Mouse (Mus musculus) neural tube, embryonic 13.5 days (tissue): ENCODE results near the gene Ubr4. TPM values are rescaled to one million over a fixed set of nuclear protein-coding genes. Genes with fewer than 3 reads are reported as not detected.

Experiments
- ATAC-seq: fragments of 200-750 bp; cut with Nextera tagmentation; 2 replicates; pipeline ENCODE4 v1.8.0; 2017; ENCODE audit warnings: low read depth, mild to moderate bottlenecking, moderate TSS enrichment, moderate library complexity
- H3K27ac ChIP-seq: fragments of 300-500 bp; sonication (generic); replicated peaks from 2 replicates; pipeline ENCODE4 v1.5.1; 2015; ENCODE audit warnings: moderate library complexity, mild to moderate bottlenecking, inconsistent platforms
- H3K27me3 ChIP-seq: fragments of 300-500 bp; sonication (generic); 2 replicates; pipeline ENCODE4 v1.6.1; 2015; ENCODE audit warnings: mild to moderate bottlenecking, inconsistent platforms
- H3K36me3 ChIP-seq: fragments of 300-500 bp; sonication (generic); 2 replicates; pipeline ENCODE4 v1.6.1; 2015; ENCODE audit warnings: mild to moderate bottlenecking, inconsistent platforms
- H3K4me1 ChIP-seq: fragments of 300-500 bp; sonication (generic); replicated peaks from 2 replicates; pipeline ENCODE4 v1.6.1; 2015; ENCODE audit warnings: inconsistent platforms
- H3K4me2 ChIP-seq: fragments of 300-500 bp; sonication (generic); 2 replicates; pipeline ENCODE4 v1.6.1; 2015; ENCODE audit warnings: inconsistent platforms, mild to moderate bottlenecking, moderate library complexity
- H3K4me3 ChIP-seq: fragments of 300-500 bp; sonication (generic); 2 replicates; pipeline ENCODE4 v1.5.1; 2015; ENCODE audit warnings: mild to moderate bottlenecking, inconsistent platforms
- H3K9ac ChIP-seq: fragments of 300-500 bp; sonication (generic); 2 replicates; pipeline ENCODE4 v1.6.1; 2015; ENCODE audit warnings: moderate library complexity, mild to moderate bottlenecking, inconsistent platforms
- H3K9me3 ChIP-seq: fragments of 300-500 bp; sonication (generic); 2 replicates; pipeline ENCODE4 v1.6.1; 2016; ENCODE audit warnings: inconsistent platforms
- WGBS: fragments of 180-500 bp; shearing (Covaris S2); methylation state at CpG from one replicate; pipeline ENCODE4 v1.1.7; 2015; 5-methylcytosine and 5-hydroxymethylcytosine counted together
- polyA plus RNA-seq: library from polyadenylated mRNA; unstranded; fragments of >200 nt; fragmentation: Nextera tagmentation; extraction: Ambion mirVana; gene quantifications from 2 replicates; pipeline ENCODE4 v1.2.1, GENCODE M21; 2015

The Ubr4 gene
- polyA plus RNA-seq = 74.8 and 82.5 TPM in 2 replicates

- Histone ChIP-seq H3K36me3 (peaks cover 55% of the 10 kb centered on the region), H3K4me1 (peaks cover 27% of the 10 kb centered on the region)
- whole genome bisulfite sequencing = under 1% methylated on average over 64 of the region's 64 CpGs
These were observed at the start of gene Ubr4, which contains the start of the genes Mrto4 and Emc1 for GRCm38 (mm10) chr4:139351931-139352711. Ubr4 (plus strand) TSS chr4:139352609. Mrto4 (minus strand) TSS chr4:139352576. Emc1 (plus strand) TSS chr4:139352587.

GRCm38 (mm10) chr4:139305521-139305920 is 46.9 kb upstream of the Ubr4 start:
- Histone ChIP-seq H3K27ac (no peak overlapping the region), H3K27me3 (no peaks in the 10 kb centered on the region), H3K4me1 (peaks cover 14% of the 10 kb centered on the region), H3K9ac (no peak overlapping the region), H3K4me2 (no peak overlapping the region), H3K4me3 (no peak overlapping the region), H3K36me3 (peaks cover 44% of the 10 kb centered on the region), H3K9me3 (no peaks in the 10 kb centered on the region)
- no peak for ATAC-seq
- WGBS = 97% methylated on average over 3 of the region's 3 CpGs

More at GRCm38 (mm10) chr4:139351931-139352711, at the start of gene Ubr4, which contains the start of the genes Mrto4 and Emc1:
- peak within 1 kb of the TSS; percentile 97 for H3K4me2 ChIP-seq
- peak within 1 kb of the TSS; percentile 95 for H3K9ac ChIP-seq
- H3K4me3 ChIP-seq = peak within 1 kb of the TSS; percentile 85
- peak; percentile 95 for ATAC-seq
- H3K27ac ChIP-seq = peak within 1 kb of the TSS; percentile 98
- H3K27me3 ChIP-seq = no peaks in the 10 kb centered on the region
- no peaks in the 10 kb centered on the region for H3K9me3 ChIP-seq

DNA sequence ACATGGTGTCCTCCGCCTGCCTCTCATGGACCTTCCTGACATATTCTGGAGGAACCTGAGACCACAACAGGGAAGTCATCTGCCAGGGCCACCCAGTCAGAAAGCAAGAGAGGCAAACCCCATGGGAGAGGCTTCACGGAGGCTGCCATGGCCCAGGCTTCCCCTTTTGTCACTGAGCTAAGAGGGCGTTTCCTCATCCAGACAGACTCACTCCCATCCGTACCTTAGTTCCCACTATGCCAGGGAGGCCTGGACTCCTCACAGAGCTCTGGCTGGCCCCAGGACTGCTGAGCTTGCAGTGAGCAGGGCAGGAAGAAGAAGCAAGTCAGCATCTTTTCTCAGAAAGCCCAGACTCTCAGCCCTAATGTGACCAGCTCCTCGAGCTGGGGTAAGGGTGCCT is 44.5 kb upstream of the Ubr4 start:
- 84% methylated on average over 5 of the region's 5 CpGs for WGBS
- 0 out of 2 replicates have a peak, but pooled peaks cover 5% of the 10 kb centered on the region for H3K27me3 ChIP-seq
- H3K4me3 ChIP-seq = no peak overlapping the region
- H3K9ac ChIP-seq = no peak overlapping the region
- H3K9me3 ChIP-seq = no peaks in the 10 kb centered on the region
- H3K4me2 ChIP-seq = no peak overlapping the region
- peaks cover 26% of the 10 kb centered on the region for H3K4me1 ChIP-seq
- no peak for ATAC-seq
- peaks cover 27% of the 10 kb centered on the region for H3K36me3 ChIP-seq
- no peak overlapping the region for H3K27ac ChIP-seq

DNA sequence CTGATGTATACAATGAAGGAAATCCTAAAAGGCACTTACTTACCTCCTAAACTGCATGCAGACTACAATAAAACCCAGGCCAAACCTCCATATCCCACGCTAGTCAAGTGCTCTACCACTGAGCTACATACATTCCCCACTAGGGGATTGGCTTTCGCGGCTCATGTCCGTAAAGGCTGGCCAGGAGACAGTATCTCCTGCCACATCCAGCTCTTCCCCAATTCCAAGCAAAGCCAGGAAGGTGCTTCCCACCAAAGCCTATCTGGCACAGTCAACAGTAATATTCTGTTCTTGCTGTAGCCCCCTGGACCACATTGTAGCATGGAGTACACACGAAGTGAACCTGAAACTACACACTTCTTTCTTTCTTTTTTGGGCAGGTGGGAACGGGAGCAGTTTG is 42.8 kb upstream of the Ubr4 start:
- Histone ChIP-seq H3K4me3 (peak overlapping the region; percentile 82), H3K36me3 (peaks cover 28% of the 10 kb centered on the region), H3K4me1 (peaks cover 26% of the 10 kb centered on the region), H3K27me3 (0 out of 2 replicates have a peak, but pooled peaks cover 5% of the 10 kb centered on the region), H3K9me3 (no peaks in the 10 kb centered on the region), H3K27ac (no peak overlapping the region), H3K4me2 (peak overlapping the region; percentile 92), H3K9ac (peak overlapping the region; percentile 88)
- ATAC-seq = no peak
- 18% methylated on average over 6 of the region's 6 CpGs for WGBS

DNA sequence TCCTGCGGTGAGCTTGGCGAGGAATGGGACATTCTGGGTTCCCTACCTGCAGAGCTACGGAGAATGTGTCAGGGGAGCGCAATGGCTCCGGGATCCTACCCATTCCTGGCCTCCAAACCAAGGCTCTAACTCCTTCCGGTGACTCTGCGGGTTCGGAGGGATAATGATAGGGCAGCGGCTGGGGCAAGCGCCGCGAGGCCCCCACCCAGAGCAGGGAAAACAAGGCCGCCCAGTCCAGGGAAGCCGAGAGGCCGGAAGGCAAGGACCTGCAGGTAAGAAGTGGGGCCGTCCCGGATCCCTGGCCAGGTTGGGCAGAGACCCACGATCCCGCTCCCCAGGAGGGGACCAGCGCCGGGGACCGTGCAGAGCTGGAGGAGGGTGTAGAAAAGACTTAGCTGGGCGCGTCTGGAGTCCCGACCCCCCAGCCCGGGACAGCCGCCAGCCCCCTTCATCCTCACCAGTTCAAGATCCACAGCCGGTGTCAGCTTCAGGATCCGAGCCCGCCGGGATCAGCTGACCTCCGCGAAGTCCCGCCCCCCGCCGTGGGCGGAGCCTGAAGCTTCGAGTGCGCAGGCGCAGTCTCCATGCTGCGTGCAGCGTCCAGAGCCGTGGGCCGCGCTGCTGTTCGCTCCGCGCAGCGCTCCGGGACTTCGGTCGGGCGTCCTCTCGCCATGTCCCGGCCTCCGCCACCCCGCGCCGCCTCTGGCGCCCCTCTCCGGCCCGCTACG is 42.1 kb upstream of the Ubr4 start, which contains the start of the genes Pqlc2 and Akr7a5:
TSS of gene Pqlc2 (minus strand) at position 538 of the 728 bp plus-strand sequence.
TSS of gene Akr7a5 (plus strand) at position 574 of the 728 bp plus-strand sequence.
- peak within 1 kb of the TSS; percentile 82 for H3K4me3 ChIP-seq
- peak; percentile 89 for ATAC-seq
- H3K36me3 ChIP-seq = peaks cover 28% of the 10 kb centered on the region
- peak within 1 kb of the TSS; percentile 92 for H3K4me2 ChIP-seq
- no peaks in the 10 kb centered on the region for H3K9me3 ChIP-seq
- peaks cover 26% of the 10 kb centered on the region for H3K4me1 ChIP-seq
- H3K27ac ChIP-seq = peak within 1 kb of the TSS; percentile 76
- H3K27me3 ChIP-seq = 0 out of 2 replicates have a peak, but pooled peaks cover 5% of the 10 kb centered on the region
- H3K9ac ChIP-seq = peak within 1 kb of the TSS; percentile 88
- WGBS = under 1% methylated on average over 63 of the region's 63 CpGs

GRCm38 (mm10) chr4:139310899-139311701 is 41.3 kb upstream of the Ubr4 start:
- Histone ChIP-seq H3K27me3 (0 out of 2 replicates have a peak, but pooled peaks cover 5% of the 10 kb centered on the region), H3K4me1 (peaks cover 26% of the 10 kb centered on the region), H3K4me3 (peak overlapping the region; percentile 82), H3K9me3 (no peaks in the 10 kb centered on the region), H3K27ac (peak overlapping the region; percentile 76), H3K9ac (peak overlapping the region; percentile 88), H3K36me3 (peaks cover 30% of the 10 kb centered on the region), H3K4me2 (peak overlapping the region; percentile 92)
- peak; percentile 10; the same call in 1 of the 2 replicates for ATAC-seq
- under 1% methylated on average over 52 of the region's 53 CpGs for WGBS

GRCm38 (mm10) chr4:139311707-139312106 is 40.7 kb upstream of the Ubr4 start:
- H3K27ac ChIP-seq = no peak overlapping the region
- 18% methylated on average over 14 of the region's 14 CpGs for WGBS
- peak overlapping the region; percentile 82 for H3K4me3 ChIP-seq
- H3K9ac ChIP-seq = peak overlapping the region; percentile 88
- H3K4me2 ChIP-seq = peak overlapping the region; percentile 92
- H3K4me1 ChIP-seq = peaks cover 26% of the 10 kb centered on the region
- no peaks in the 10 kb centered on the region for H3K9me3 ChIP-seq
- peaks cover 27% of the 10 kb centered on the region for H3K36me3 ChIP-seq
- 0 out of 2 replicates have a peak, but pooled peaks cover 5% of the 10 kb centered on the region for H3K27me3 ChIP-seq
- no peak for ATAC-seq

DNA sequence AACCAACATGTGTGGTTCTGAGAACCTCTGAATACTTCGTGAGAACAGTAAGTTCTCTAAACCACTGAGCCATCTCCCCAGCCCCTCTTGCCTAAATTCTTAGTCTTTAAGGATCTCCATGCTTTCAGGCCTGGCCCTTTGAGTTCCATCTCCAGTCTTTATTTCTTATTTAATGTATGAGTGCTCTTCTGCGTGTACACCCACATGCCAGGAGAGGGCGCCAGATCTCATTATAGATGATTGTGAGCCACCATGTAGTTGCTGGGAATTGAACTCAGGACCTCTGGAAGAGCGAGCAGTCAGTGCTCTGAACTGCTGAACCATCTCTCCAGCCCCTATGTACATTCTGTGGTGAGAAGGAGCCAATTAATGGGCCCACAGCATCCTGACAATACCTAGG is 39.8 kb upstream of the Ubr4 start:
- Histone ChIP-seq H3K27me3 (0 out of 2 replicates have a peak, but pooled peaks cover 5% of the 10 kb centered on the region), H3K4me2 (no peak overlapping the region), H3K4me1 (peaks cover 26% of the 10 kb centered on the region), H3K36me3 (peaks cover 29% of the 10 kb centered on the region), H3K9me3 (no peaks in the 10 kb centered on the region), H3K4me3 (no peak overlapping the region), H3K9ac (no peak overlapping the region), H3K27ac (no peak overlapping the region)
- no peak for ATAC-seq
- 63% methylated on average over 4 of the region's 4 CpGs for WGBS

DNA sequence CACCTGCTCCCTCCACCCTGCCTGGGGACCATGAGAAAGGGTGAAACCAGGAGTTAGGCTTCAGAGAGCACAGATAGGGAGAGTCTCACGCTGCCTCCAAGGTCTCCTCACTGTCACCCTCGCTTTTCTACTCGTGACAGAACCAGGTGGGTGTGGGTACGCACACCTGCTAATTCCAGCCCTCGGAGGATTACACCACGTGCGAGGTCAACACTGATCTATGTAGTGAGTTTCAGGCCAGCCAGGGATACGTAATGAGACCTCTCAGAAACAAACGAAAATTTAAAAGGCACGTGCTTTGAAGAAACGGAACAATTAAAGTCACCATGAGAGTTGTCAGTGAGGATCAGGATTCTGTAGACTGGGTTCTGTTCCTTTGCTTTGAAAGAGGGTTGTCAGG is 34.0 kb upstream of the Ubr4 start:
- Histone ChIP-seq H3K27me3 (no peaks in the 10 kb centered on the region), H3K4me3 (no peak overlapping the region), H3K27ac (no peak overlapping the region), H3K4me1 (no peaks in the 10 kb centered on the region), H3K4me2 (no peak overlapping the region), H3K9ac (no peak overlapping the region), H3K9me3 (no peaks in the 10 kb centered on the region), H3K36me3 (peaks cover 50% of the 10 kb centered on the region)
- WGBS = 94% methylated on average over 11 of the region's 11 CpGs
- ATAC-seq = no peak

DNA sequence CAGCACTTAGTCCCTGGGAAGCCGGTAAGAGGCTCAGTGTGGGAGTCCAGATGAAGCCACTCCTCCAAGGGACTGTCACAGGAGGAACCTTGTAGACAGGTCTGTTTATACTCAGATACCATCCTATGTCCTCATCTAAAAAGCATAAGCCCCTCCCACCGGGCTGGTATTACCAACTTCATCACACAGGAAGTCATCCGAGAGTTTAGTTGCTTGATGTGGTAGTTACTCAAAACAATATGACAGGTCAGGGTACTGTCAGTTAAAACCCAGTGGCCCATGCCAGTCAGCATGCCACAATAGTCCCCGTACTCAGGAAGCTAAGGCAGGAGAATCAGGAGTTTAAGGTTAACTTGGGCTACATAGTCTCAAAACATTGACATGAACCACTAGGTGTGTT is 32.7 kb upstream of the Ubr4 start:
- Histone ChIP-seq H3K4me2 (no peak overlapping the region), H3K27ac (no peak overlapping the region), H3K9ac (no peak overlapping the region), H3K36me3 (peaks cover 44% of the 10 kb centered on the region), H3K9me3 (no peaks in the 10 kb centered on the region), H3K27me3 (no peaks in the 10 kb centered on the region), H3K4me1 (no peaks in the 10 kb centered on the region), H3K4me3 (no peak overlapping the region)
- WGBS = 90% methylated on average over 4 of the region's 4 CpGs
- ATAC-seq = no peak

DNA sequence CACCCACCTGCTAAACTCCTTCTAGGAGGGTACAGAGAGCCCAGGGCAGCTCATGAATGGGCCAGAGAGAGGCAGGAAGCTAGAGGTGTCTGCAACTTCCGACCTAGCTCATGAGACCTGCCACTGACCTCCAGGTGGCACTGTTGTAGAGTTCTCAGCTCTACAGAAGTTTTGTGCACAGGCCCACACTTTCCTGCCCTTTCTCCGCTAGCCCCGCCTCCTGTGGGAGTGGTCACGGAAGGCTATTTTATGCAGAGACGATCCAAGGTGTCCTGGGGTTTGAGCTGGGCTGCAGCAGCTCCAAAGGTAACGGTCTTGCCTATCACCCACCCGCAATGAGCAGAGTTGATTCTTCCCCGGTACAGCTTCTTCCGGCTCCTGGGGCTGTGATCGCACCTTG is 21.8 kb upstream of the Ubr4 start:
- 7% methylated on average over 10 of the region's 10 CpGs for whole genome bisulfite sequencing

More for the DNA sequence above, 21.8 kb upstream of the Ubr4 start:
- Histone ChIP-seq H3K27ac (no peak overlapping the region), H3K9me3 (no peaks in the 10 kb centered on the region), H3K36me3 (no peaks in the 10 kb centered on the region), H3K9ac (no peak overlapping the region), H3K4me2 (peak overlapping the region; percentile 32), H3K27me3 (no peaks in the 10 kb centered on the region; the same call in 1 of the 2 replicates), H3K4me1 (no peaks in the 10 kb centered on the region), H3K4me3 (no peak overlapping the region)
- ATAC-seq = no peak
